Mouse (Mus musculus) lung, adult 2 months (tissue): ENCODE measurements around the gene Ddx54. TPM values are rescaled to one million over a fixed set of nuclear protein-coding genes. Genes with fewer than 3 reads are reported as not detected.
A peak's percentile ranks its signal among the peaks of the same experiment; 100 is the strongest.

Experiments used
- DNase-seq: peaks from one replicate; pipeline ENCODE4 v3.0.0; 2022
- H3K4me1 ChIP-seq: fragments of 200-500 bp; 2 replicates; pipeline ENCODE4 v1.6.1; 2011; ENCODE audit warnings: low read length; ENCODE audit not compliant: control insufficient read depth, insufficient read depth
- H3K4me3 ChIP-seq: fragments of 200-500 bp; replicated peaks from 2 replicates; pipeline ENCODE3; 2011; ENCODE audit warnings: low read depth, mild to moderate bottlenecking, control low read depth, low read length; ENCODE audit errors: extremely low read depth
- CTCF ChIP-seq: fragments of 200-500 bp; IDR thresholded peaks from 2 replicates; pipeline ENCODE4 v1.5.1; 2011; ENCODE audit warnings: mild to moderate bottlenecking, low read length, control low read depth; ENCODE audit not compliant: insufficient read depth
- POLR2A ChIP-seq: fragments of 200-500 bp; IDR thresholded peaks from 2 replicates; pipeline ENCODE4 v1.6.1; 2011; ENCODE audit warnings: low read depth, mild to moderate bottlenecking, control low read depth, low read length, borderline replicate concordance; ENCODE audit errors: extremely low read depth
- WGBS: fragments of 180-500 bp; shearing (Covaris S2); methylation state at CpG from one replicate; pipeline ENCODE4 v1.1.7; 2018; 5-methylcytosine and 5-hydroxymethylcytosine counted together
- polyA plus RNA-seq: library from polyadenylated mRNA; depleted of rRNA; stranded (reverse); fragments of >200 nt; gene quantifications from 2 replicates; pipeline ENCODE4 v1.2.3, GENCODE M21; 2012

Ddx54 gene
- polyA plus RNA-seq, 1 experiment = 39.2 TPM

GRCm38 (mm10) chr5:120582002-120582401 is 30.5 kb upstream of the Ddx54 start:
- DNase-seq = no peak
- 61% methylated on average over 9 of the region's 9 CpGs for WGBS
- Histone ChIP-seq H3K4me1 (peaks cover 19% of the 10 kb centered on the region), H3K4me3 (no peak overlapping the region)
- no peak for TF ChIP-seq POLR2A
- TF ChIP-seq CTCF = no peak

GRCm38 (mm10) chr5:120583511-120583910 is 29.0 kb upstream of the Ddx54 start:
- TF ChIP-seq POLR2A = no peak
- no peak for TF ChIP-seq CTCF
- no peak for DNase-seq
- WGBS = 58% methylated on average over 4 of the region's 4 CpGs
- no peak overlapping the region for H3K4me3 ChIP-seq
- H3K4me1 ChIP-seq = peaks cover 20% of the 10 kb centered on the region

- no peak for TF ChIP-seq POLR2A
- TF ChIP-seq CTCF = no peak
- H3K4me1 ChIP-seq = peaks cover 19% of the 10 kb centered on the region
- H3K4me3 ChIP-seq = no peak overlapping the region
- DNase-seq = no peak
- WGBS = 66% methylated on average over 15 of the region's 15 CpGs
These were observed 27.6 kb upstream of the Ddx54 start for GRCm38 (mm10) chr5:120584968-120585367.

GRCm38 (mm10) chr5:120586741-120587615 is 25.6 kb upstream of the Ddx54 start:
- peaks cover 18% of the 10 kb centered on the region for H3K4me1 ChIP-seq
- TF ChIP-seq POLR2A (no peak), CTCF (no peak)
- DNase-seq = no peak
- H3K4me3 ChIP-seq = peak overlapping the region; percentile 94
- 7% methylated on average over 17 of the region's 17 CpGs for WGBS

- DNase-seq = peak; percentile 49
- TF ChIP-seq POLR2A (peak; percentile 28; the same call in 1 of the 2 replicates), CTCF (no peak)
- WGBS = 4% methylated on average over 9 of the region's 9 CpGs
- Histone ChIP-seq H3K4me1 (peaks cover 15% of the 10 kb centered on the region), H3K4me3 (peak overlapping the region; percentile 94)
These were observed 25.0 kb upstream of the Ddx54 start for GRCm38 (mm10) chr5:120587616-120587926.

- TF ChIP-seq CTCF = no peak
- no peak for TF ChIP-seq POLR2A
- under 1% methylated on average over 29 of the region's 29 CpGs for WGBS
- Histone ChIP-seq H3K4me3 (peak overlapping the region; percentile 94), H3K4me1 (peaks cover 15% of the 10 kb centered on the region)
- no peak for DNase-seq
These were observed 24.5 kb upstream of the Ddx54 start for GRCm38 (mm10) chr5:120587940-120588568.

- TF ChIP-seq CTCF = no peak
- peak; percentile 95 for TF ChIP-seq POLR2A
- peaks cover 15% of the 10 kb centered on the region for H3K4me1 ChIP-seq
- DNase-seq = peak; percentile 99
- H3K4me3 ChIP-seq = peak within 1 kb of the TSS; percentile 94
- WGBS = under 1% methylated on average over 35 of the region's 35 CpGs
These were observed 23.9 kb upstream of the Ddx54 start, which contains the start of the genes Tpcn1 and Iqcd for GRCm38 (mm10) chr5:120588569-120589094. Gene Tpcn1, minus strand, starts transcription at chr5:120588673. Gene Iqcd, plus strand, starts transcription at chr5:120589016.

DNA sequence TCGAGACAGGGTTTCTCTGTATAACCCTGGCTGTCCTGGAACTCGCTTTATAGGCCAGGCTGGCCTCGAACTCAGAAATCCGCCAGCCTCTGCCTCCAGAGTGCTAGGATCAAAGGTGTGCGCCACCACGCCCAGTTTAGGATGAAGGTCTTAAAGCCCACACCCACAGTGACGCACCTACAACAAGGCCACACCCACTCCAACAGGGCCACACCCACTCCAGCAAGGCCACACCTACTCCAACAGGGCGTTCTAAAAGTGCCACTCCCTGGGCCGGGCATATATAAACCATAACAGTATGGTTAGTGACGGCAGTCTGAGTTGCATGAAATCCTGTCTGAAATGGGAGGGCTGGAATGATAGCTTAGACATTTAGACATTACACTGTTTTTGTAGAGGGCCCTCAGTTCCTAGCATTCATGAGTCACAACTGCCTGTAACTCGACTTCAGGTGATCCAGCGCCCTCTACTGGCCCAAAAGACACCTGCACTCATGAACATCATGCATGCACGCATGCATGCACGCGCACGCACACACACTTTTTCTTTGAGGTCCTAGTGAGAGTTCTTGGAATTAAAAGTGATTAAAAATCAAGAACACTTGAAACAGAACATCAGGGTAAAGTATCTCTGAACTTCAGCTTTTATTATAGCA is 22.1 kb upstream of the Ddx54 start:
- peaks cover 15% of the 10 kb centered on the region for H3K4me1 ChIP-seq
- no peak for DNase-seq
- TF ChIP-seq POLR2A (no peak), CTCF (peak; percentile 57)
- no peak overlapping the region for H3K4me3 ChIP-seq
- WGBS = 69% methylated on average over 16 of the region's 16 CpGs

GRCm38 (mm10) chr5:120592141-120592540 is 20.4 kb upstream of the Ddx54 start:
- no peak for TF ChIP-seq POLR2A
- no peak for TF ChIP-seq CTCF
- Histone ChIP-seq H3K4me1 (peaks cover 8% of the 10 kb centered on the region), H3K4me3 (no peak overlapping the region)
- no peak for DNase-seq
- WGBS = 69% methylated on average over 7 of the region's 7 CpGs

DNA sequence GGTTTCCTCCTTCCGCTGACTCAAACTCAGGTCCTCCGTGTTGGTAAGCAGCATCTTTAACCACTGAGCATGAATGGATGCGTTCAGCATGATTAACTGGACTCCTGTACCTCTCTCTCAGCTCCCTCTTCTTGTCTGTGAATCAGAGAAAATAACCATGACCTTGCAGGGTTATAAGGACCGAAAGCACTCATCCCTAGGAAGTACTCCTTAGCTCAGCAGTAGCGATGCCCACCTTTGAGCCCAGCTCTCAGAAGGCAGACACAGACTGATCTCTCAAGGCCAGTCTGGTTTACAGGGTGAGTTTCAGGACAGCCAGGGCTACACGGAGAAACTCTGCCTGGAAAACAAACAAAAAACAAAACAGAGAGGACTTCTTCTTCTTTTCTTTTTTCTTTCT is 18.1 kb upstream of the Ddx54 start:
- WGBS = 83% methylated on average over 6 of the region's 6 CpGs
- H3K4me1 ChIP-seq = no peaks in the 10 kb centered on the region
- DNase-seq = no peak
- TF ChIP-seq POLR2A = no peak
- TF ChIP-seq CTCF = no peak
- no peak overlapping the region for H3K4me3 ChIP-seq
